Mouse (Mus musculus) layer of hippocampus, adult 6 months (tissue): ENCODE measurements around the gene Cyp24a1. TPM values are rescaled to one million over a fixed set of nuclear protein-coding genes. Genes with fewer than 3 reads are reported as not detected.

ENCODE experiments used
- long read RNA-seq, 2 experiments: library from polyadenylated mRNA; unstranded; transcript quantifications; one replicate each; pipeline ENCODE4 v2.0.0; 2019 to 2020
- polyA plus RNA-seq: library from polyadenylated mRNA; unstranded; fragments of <200 nt; fragmentation: Nextera tagmentation; gene quantifications from 2 replicates; pipeline ENCODE4 v1.2.3, GENCODE M21; 2021

Cyp24a1 gene
- polyA plus RNA-seq, result not detected in 2 replicates
- long read RNA-seq, experiment 1, result 0 reads
- long read RNA-seq, experiment 2, result 0 reads

GRCm38 (mm10) chr2:170497091-170497566 lies at the start of gene Cyp24a1:
Gene Cyp24a1, minus strand, starts transcription at chr2:170497145.

GRCm38 (mm10) chr2:170496154-170496930 lies 603 bp downstream of the Cyp24a1 start, which contains the start of gene Pfdn4:
Gene Pfdn4, plus strand, starts transcription at chr2:170496428.

Other genes with a start within 250 kb of the Cyp24a1 start
- 70.9 and 76.3 TPM in 2 replicates for gene Bcas1, start 69.3 kb downstream of the Cyp24a1 start, polyA plus RNA-seq
- 76.2 and 79.0 TPM in 2 replicates for gene Pfdn4, start 717 bp downstream of the Cyp24a1 start, polyA plus RNA-seq
- 0.10 TPM in 1 of 2 replicates, not detected in the other for gene 4930470P17Rik, start 104.9 kb upstream of the Cyp24a1 start, polyA plus RNA-seq
- gene Dok5, start 234.7 kb upstream of the Cyp24a1 start, polyA plus RNA-seq, result 17.7 and 19.9 TPM in 2 replicates